Mouse (Mus musculus): ENCODE measurements around the gene Cdc42ep2. TPM values are rescaled to one million over a fixed set of nuclear protein-coding genes. Genes with fewer than 3 reads are reported as not detected.

Cdc42ep2 gene
- total RNA-seq, 2 experiments from 2014 or later, result not detected

GRCm38 (mm10) chr19:5943404-5943803 is 18.8 kb upstream of the Cdc42ep2 start:
- no peak for ATAC-seq (replicated peaks; ENCODE audit: poor library complexity, severe bottlenecking)

DNA sequence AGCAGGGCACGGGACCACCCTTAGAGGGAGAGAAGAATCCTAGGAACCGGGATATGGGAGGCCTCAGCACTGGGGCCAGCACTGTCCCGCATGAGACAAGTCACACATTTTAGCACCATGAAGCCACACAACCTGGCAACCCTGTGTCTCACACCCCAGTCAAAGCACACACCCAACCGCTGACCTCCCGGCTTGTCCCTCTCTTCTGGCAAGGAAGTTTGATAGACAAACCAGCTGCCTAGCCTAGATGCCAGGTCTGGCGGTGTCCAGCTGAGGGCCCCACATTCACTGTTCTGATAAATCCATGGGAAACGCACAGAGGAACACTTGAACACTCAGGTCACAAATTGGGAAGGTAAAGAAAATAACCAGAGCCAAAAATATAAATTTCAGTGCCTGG is 18.0 kb upstream of the Cdc42ep2 start:
- ATAC-seq (replicated peaks; ENCODE audit: poor library complexity, severe bottlenecking), result no peak

DNA sequence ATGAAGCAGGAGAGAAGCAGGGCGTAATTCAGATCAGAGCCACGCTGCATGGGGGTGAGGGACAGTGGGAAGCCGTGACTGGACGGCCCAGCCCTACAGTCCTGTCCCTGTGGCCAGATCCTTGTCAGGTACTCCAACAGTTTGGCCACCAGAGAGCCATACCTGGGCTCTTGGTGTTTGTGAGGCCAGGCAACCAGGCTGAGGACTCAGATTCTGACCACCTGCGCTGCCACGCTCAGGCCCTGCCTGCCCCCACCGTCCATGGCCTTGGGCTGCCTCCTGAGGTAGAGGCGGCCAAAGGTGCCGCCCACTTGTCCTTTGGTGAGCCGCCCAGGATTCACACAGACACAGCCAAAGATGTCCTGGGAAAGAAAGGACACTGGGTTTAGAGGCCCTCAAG is 16.0 kb upstream of the Cdc42ep2 start:
- ATAC-seq (replicated peaks; ENCODE audit: poor library complexity, severe bottlenecking), result no peak

DNA sequence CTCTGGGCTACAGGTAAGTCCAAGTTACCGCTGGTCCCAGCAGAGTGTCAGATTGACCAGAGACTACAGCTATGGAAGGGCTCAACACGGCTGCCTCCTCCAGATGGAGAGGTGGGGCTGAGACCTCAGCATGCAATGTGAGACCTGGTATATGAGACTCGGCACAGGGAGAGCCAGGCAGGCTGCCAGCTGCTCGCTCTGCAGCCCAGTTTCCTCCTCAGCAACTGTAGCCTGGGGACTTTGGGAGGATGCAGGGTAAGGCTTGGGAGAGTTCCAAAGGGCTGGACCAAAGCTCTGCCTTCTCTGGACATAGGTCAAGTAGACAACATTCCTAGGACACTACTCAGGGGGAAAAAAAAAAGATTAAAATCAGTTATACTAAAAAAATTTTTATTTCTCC is 15.6 kb upstream of the Cdc42ep2 start:
- ATAC-seq (replicated peaks; ENCODE audit: poor library complexity, severe bottlenecking), result no peak

GRCm38 (mm10) chr19:5939715-5940114 is 15.1 kb upstream of the Cdc42ep2 start:
- no peak for ATAC-seq (replicated peaks; ENCODE audit: poor library complexity, severe bottlenecking)

- no peak for ATAC-seq (replicated peaks; ENCODE audit: poor library complexity, severe bottlenecking)
Observed at GRCm38 (mm10) chr19:5938516-5938915, 13.9 kb upstream of the Cdc42ep2 start.

DNA sequence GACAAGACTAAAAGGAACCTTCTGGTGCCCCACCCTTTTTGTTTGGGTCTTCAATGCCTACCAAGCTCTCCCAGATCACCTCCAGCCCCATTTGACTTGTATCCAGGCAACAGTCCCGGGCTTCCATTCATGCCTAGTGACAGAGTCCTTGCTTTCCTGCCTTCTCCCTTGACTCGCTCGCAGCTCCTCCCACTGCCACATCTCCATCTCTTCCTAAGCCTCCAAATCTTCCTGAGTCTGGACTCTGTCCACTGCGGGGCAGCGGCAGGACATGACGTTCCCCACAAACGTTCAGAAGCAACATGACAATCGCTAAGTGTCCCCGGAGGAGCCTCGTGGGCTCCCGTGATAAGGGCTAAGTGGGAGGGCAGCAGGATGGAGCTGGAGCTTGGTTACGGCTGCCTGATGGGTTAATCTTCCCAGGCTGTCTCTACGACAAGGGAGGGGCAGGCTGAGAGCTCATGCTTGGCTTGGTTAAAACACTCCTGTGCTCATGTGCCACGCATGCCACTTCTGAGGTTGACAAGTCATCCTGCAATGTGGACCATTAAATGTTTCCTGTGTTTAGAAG is 13.3 kb upstream of the Cdc42ep2 start:
- ATAC-seq (replicated peaks; ENCODE audit: poor library complexity, severe bottlenecking), result no peak

GRCm38 (mm10) chr19:5937095-5937835 is 12.6 kb upstream of the Cdc42ep2 start:
- no peak for ATAC-seq (replicated peaks; ENCODE audit: poor library complexity, severe bottlenecking)

DNA sequence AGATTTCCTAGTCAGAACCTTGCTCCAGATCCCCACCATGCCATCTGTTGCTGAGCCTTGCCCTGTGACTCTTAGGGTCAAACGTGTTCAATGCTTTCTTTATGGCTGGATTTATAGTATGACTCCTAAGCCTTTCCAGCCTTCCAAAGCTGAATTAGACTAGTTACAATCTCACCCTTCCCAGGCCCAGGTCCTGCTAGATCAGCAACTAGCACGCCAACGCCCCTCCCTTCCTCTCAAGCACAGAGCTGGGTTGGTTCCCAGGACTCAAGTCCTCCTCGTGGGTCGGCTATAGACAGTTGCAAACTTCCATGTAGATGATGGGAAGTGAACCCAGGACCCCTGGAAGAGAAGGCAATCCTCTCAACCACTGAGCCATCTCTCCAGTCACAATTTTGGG is 11.1 kb upstream of the Cdc42ep2 start:
- ATAC-seq (replicated peaks; ENCODE audit: poor library complexity, severe bottlenecking), result no peak

DNA sequence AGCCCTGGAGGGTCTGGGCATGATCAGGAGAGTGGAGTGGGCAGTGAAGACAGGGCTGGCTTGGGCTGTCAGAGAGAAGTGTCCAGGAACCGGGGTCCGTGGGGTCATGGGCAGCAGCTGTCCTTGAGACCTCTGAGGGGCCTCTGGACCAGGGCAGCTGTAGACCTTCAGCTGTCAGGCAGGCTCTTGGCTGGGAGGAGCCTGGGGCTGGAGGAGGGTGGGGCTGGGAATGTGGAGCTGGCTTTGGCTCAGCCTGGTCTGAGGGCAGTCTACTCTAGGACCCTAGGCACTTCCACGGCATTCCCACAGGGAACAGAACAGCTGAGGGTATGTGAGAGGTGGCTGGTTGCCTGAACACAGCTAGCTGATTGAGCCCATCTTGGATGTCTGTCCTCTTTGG is 10.7 kb upstream of the Cdc42ep2 start:
- no peak for ATAC-seq (replicated peaks; ENCODE audit: poor library complexity, severe bottlenecking)

DNA sequence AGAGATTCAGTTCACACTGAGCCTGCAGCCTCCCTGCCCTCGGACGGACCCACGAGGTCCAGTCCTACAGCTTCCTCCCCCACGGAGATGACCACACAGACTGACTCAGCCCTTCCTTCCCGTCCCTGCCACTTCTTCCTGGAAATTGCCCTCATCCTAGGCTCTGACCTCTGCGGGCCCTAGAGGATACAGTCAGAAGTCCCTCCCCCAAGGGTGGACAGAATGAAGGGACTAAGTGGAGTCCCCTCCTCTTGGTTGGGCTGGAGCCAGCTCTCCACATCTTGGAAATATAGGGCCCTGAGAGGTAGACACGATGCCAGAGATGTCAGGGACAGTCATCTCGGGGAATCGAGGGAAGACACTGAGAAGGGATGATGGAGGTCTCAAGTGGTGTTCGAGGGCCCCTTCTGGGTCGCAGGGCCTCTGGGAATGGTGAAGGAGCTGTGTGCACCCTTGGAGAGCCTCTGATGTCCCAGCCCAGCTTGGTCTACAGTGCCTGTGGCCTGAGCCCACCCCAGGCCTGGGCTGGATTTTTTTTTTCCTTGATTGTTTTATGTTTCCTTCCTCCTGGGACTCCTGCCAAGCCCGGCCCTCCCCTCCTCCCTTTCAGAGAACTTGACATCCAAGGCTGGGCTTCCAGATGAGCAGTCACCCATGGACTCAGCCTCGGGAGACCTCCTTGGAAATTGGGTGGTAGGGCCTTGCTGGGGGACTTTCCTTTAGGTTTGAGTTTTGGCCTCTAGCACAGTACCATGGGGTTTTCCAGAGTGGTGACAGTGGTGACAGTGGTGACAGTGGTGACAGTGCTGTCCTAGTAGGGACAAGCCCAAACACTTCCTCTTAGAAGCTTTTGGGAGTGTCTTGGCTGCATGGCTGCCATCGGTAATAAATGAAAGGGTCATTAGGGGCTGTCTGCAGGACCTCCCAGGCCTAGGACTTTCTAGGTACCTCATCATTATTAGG is 5.3 kb upstream of the Cdc42ep2 start:
- ATAC-seq (replicated peaks; ENCODE audit: poor library complexity, severe bottlenecking), result peak; percentile 69

- ATAC-seq (replicated peaks; ENCODE audit: poor library complexity, severe bottlenecking), result no peak
Observed at GRCm38 (mm10) chr19:5928546-5928945, 3.9 kb upstream of the Cdc42ep2 start.

- ATAC-seq (replicated peaks; ENCODE audit: poor library complexity, severe bottlenecking), result no peak
Observed at GRCm38 (mm10) chr19:5928104-5928503, 3.5 kb upstream of the Cdc42ep2 start.

DNA sequence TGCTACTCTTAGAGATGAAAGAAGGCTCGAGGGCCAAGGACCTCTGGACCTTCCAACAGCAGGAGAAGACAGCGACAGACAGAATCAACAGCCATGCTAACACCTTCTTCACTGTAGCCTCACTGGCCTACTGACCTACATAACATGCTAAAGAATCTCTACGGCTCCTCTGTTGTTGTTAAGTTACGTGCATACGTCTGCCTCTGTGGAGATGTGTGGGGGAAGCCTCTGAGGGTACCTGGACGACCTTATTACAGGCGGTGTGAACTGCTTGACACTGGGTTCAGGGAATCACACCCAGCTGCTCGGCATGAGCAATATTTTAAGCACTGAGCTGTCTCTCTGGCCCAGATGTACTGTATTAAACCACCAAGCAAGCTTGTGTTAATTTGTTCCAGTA is 2.9 kb upstream of the Cdc42ep2 start:
- no peak for ATAC-seq (replicated peaks; ENCODE audit: poor library complexity, severe bottlenecking)

DNA sequence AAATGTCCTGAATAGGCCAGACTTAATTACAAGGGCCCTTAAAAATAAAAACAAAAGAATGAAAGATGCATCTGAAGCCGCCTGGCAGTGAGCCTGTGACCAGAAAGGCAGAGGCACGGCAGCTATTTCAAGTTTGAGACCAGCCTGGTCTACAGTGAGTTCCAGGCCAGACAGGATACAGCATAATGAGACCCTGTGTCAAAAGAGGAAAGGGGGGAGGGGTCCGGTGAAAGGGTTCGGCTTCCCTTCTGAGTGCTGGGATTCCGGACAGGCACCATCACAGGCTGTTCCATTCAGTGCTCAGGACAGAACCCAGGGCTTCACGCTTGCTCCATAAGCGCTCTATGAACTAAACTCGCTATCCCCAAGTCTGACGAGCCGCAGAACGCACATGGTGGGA is 2.4 kb upstream of the Cdc42ep2 start:
- ATAC-seq (replicated peaks; ENCODE audit: poor library complexity, severe bottlenecking), result no peak

- no peak for ATAC-seq (replicated peaks; ENCODE audit: poor library complexity, severe bottlenecking)
Observed at GRCm38 (mm10) chr19:5925311-5925855, 767 bp upstream of the Cdc42ep2 start.

- peak; percentile 84 for ATAC-seq (replicated peaks; ENCODE audit: poor library complexity, severe bottlenecking)
Observed at GRCm38 (mm10) chr19:5923990-5924712, 465 bp downstream of the Cdc42ep2 start.

DNA sequence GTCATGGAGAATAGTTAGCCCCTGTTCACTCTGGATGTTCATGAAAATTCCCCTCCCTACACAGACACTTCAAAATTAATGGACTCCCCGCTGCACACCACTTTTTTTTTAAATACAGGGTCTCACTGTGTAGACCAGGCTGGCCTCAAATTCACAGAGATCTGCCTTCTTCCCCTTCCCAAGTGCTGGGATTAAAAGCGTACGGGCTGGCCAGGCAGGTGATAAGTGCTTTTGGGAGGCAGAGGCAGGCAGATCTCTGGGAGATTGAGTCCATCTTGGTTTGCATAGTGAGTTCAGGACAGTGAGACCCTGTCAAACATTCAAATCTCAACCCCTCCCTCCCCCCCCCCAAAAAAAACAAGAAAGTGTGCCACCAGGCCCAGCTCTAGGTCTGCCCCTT is 1.7 kb downstream of the Cdc42ep2 start:
- no peak for ATAC-seq (replicated peaks; ENCODE audit: poor library complexity, severe bottlenecking)

GRCm38 (mm10) chr19:5922119-5922942 is 2.3 kb downstream of the Cdc42ep2 start:
- no peak for ATAC-seq (replicated peaks; ENCODE audit: poor library complexity, severe bottlenecking)
